Mouse (Mus musculus) natural killer cell, adult 2 months (primary cell): ENCODE measurements around the gene Cd93.
A peak's percentile ranks its signal among the peaks of the same experiment; 100 is the strongest.

Source experiments
- DNase-seq, 2 experiments: peaks; one replicate each; pipeline ENCODE4 v3.0.0; 2022; ENCODE audit warnings: low spot score in 2 of 2

The Cd93 gene

DNA sequence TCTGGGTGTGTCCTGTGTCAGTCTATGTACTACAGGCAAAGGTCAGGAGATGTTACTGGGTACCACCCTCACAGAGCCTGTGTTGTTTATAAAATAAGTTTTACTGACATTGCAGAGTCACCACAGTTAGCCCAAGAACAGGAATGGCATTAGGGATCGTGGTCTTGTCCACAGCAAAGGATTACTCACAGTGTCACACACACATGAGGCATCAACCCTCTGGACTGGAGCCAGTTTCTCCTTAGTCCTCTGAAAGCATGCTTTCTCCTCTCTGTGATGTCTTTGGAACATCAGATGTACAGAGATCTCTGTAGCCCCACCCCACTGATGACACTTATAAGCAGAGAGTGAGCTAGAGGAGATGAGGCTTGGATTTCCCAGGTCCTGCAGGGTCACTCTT, 41.1 kb downstream of the Cd93 start:
- DNase-seq = no peak

DNA sequence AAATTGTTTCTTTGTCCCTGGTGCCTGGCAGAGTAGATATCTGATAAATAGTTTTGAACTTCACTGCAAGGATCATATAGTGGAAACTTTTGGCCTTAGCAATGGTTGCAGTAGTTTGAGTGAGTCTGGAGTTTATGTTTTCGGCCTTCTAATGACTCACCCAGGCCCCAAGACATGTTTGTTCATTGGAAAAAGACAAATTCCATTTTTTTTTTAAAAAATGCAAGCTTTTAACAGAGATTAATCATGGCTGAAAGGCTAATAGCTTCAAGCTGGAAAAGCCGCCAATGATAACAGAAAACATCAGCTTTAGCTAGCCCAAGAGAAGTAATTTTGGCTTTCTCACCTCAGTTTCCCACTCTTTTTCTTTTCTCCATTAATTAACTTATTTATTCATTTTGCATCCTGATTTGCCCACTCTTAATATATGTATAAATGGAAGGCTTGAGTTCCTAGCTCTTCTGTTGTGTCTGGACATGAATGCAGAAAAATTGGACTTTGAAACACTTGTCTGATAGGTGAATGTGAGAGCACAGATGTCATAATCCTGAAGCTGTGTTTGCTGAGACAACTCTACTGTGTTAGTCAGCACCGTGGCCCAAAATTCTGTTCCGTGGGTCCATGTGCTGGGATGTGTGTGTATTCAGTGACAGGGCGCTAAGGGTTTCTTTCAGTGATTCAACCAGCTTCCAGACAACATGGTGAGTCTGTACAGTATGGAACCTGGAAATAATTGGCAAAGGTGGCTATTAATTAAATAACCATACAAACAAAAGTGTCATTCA, 44.3 kb downstream of the Cd93 start:
- no peak for DNase-seq

DNA sequence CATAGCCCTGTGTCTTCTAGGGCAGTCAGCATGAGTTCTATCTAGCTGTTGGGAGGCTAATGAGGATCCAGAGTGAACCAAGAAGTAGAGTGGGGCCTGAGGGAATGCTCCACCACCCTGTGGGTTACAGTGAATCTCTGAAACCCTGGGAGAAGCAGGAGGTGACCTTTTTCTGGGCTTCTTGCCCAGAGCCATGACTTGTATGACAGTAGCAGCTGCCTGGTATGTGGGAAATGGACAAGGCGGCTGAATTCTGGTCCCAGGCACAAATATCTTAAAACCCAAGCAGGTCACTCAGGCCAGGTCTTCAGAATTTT, 45.6 kb downstream of the Cd93 start:
- no peak for DNase-seq

DNA sequence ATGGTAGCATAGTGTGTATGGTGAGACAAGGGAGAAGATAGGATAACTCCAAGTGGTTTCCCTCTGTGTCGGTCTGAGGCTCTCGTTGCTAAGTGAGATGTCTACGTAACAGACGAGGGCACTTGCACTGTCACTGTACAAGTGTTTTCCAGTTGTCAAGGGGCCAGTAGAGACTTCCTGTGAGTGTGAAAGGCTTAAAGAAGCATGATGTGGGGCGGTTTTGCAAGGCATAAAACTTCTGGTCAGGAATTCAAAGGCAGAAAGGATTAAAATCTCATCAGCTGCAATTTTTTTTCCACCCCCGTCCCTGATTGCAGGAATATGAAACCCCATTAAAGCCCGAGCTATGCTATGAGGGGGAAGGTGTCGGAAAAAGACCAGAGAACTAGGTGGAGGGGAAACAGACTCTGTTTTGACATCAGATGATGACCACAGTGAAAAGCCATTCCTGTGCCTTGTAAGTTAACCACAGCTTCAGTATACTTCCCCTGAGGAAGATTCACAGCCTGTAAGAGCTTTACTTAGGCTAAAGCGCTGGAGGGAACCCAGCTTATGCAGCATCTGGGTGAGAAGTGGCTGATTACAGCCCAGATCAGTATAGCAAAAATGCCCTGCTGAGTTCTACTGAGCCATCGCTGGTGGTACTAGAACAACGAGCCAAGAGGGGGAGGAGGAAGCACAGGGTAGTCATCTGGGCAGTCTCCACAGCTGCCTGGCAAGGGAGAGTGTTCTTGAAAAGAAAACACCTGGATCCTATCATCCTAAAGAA, 46.2 kb downstream of the Cd93 start:
- no peak for DNase-seq

DNA sequence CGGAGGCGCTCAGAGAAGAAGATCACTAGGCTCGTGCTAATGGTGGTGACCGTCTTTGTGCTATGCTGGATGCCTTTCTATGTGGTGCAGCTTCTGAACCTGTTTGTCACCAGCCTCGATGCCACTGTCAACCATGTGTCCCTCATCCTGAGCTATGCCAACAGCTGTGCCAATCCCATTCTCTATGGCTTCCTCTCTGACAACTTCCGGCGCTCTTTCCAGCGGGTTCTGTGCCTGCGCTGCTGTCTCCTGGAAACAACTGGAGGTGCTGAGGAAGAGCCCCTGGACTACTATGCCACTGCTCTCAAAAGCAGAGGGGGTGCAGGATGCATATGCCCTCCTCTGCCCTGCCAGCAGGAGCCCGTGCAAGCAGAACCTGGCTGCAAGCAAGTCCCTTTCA, 47.2 kb downstream of the Cd93 start:
- no peak for DNase-seq

DNA sequence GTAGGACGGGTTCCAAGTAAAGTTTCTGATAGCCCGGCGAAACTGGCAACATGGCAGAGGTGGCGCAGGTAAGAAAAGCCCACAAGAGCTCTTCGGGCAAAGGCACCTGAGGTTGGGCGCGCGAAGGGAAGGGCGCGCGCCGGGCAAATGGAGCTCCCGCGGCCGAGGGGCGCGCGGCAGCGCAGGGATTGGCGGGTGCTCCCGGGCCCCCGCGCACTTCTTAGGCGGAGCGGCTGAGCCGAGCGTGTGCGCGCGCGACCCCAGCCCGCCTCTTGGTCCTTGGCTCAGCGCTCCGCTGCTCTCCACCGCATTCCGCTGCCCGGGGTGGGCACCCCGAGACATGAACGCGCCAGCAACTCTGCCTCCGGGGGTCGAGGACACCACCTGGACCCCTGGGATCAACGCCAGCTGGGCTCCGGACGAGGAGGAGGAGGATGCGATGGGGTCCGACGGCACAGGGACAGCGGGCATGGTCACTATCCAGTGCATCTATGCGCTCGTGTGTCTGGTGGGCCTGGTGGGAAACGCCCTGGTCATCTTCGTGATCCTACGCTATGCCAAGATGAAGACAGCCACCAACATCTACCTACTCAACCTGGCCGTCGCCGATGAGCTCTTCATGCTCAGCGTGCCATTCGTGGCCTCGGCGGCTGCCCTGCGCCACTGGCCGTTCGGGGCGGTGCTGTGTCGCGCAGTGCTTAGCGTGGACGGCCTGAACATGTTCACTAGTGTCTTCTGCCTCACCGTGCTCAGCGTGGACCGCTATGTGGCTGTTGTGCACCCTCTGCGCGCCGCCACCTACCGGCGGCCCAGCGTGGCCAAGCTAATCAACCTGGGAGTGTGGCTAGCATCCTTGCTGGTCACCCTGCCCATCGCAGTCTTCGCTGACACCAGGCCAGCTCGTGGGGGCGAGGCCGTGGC, 48.0 kb downstream of the Cd93 start, which contains the start of gene Sstr4:
TSS of gene Sstr4 (plus strand) at position 214 of the 921 bp plus-strand sequence.
- peak in 1 of 2 experiments; percentile 31 for DNase-seq

DNA sequence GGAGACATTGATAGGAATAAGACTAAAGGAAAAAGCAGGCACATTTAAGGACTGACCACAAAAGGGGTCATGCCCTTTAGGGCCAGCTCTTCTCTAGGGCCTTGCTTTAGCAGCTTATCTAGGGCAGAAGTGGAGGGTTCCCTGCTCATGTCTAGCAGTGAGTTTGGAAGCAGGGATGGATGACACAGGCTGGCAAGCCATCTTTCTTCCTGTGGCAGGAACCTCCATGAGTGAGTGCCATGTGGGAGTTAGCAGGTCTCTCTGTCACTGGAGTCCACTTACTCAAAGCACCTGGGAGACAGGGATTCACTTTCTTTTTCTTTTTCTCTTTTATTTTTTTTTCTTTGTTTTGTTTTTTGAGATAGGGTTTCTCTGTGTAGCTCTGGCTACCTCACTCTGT, 49.5 kb downstream of the Cd93 start:
- no peak for DNase-seq

DNA sequence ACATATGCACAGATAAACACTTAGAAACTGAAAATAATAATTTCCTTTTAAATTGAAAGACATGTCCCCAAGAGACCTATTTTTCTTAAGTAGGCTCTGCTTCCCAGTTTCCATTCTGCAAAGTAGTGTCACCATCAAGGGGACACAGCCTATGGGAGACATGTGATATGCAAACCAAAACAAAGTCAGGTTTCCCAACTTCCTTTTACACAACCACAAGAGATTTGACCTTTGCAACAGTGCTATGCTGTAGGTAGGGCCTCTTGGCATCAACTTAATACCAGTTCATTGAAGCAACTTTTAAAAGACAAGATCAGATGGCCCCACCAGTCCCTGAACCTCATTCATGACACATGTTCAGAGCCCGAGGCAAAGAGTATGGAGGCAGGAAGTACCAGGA, 50.2 kb downstream of the Cd93 start:
- DNase-seq = no peak

DNA sequence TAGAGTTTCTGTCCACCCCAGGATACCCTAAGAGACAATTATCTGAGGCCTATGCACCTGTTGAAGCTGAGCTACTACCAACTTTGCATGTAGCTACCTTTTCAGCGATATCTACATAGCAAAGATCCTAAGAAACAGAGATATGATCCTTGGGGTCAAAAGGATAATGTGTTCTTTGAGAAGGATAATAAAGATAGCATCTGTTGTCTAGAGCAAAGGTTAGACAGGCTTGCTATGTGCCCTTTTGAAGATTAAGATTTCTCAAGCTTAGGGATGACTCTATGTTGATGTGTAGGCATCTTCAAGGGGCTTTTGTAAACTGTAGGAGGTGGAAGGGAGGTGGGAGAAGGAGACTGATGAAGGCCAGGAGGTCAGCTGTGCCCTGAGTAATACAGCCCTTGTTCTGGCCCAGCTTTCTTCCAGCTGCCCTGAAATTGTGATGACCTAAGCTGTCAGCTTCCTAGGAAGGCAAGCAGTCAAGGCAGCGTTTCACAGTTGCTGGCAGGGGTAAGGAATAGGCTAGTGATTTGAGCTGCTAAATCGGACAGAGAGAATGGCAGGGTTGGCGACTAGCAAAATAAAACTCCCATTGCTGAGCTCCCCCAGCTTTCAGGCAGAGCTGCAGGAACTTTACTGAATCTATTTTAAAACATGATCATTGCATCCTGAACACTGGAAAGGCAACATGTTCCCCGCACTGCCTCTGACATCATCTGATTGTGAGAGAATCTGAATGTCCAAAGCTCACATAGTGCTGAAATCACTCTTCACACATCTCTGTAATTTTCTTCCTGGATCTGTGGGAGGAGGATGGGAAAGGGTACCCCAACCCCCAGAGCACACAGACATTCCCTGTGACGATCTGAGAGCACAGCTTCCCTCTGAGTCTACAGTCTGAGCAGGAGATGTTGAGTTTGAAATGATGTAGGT, 55.4 kb downstream of the Cd93 start:
- no peak for DNase-seq

DNA sequence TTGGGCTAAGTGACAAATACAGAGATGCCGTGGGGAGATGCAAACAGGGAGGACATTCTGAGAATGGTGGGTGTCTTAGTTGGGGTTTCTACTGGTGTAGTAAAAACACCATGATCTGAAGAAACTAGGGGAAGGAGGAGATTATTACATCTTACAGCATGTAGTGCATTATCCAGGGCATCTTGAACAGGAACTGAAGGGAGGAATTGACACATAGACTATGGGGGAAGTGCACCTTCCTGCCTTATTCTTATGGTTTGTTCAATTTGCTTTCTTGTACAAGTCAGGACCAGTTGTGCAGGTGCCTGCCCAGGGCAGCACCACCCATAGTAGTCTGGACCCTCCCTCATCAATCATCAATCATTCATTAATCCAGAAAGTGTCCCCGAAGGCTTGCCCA, 56.4 kb downstream of the Cd93 start:
- DNase-seq = no peak
